Mouse (Mus musculus): ENCODE measurements around the gene Uchl4.

DNA sequence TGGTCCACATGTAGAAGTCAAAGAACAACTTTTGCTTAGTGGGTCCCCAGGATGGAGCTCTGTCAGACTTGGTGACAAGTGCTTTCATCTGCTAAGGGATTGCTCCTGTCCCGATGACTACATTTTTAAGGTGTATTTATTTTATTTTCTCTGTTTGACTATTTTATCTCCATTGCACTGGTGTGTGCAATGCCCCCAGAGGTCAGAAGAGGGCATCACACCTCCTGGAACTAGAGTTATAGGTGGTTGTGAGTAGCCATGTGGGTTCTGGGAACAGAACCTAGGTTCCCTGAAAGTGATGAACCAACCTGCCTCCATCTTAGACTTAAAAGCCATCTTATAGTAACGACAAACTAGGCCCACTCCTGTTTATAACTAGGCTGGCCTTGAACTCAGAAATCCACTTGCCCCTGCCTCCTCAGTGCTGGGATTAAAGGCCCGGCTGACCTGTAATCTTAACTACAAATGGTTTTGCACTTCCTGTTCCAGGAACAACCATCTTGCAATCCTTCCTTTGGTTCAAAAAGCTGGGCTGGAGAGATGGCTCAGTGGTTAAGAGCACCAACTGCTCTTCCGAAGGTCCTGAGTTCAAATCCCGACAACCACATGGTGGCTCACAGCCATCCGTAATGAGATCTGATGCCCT lies 43.8 kb downstream of the Uchl4 start:
- TF ChIP-seq CTCF (IDR thresholded peaks at IDR 0.05; ENCODE audit: borderline replicate concordance, extremely low read depth, insufficient read depth, insufficient read length), result no peak
- no peak for TF ChIP-seq POLR2A (IDR thresholded peaks at IDR 0.05; ENCODE audit: borderline replicate concordance, extremely low read depth, insufficient read depth, insufficient read length, poor library complexity, severe bottlenecking)
